Mouse (Mus musculus) embryo, embryonic 9.5 days (tissue): Measurements from ENCODE around the gene Krt26.

Source experiments
- DNase-seq: peaks from one replicate; pipeline ENCODE4 v3.0.0-alpha.2; 2017; ENCODE audit errors: extremely low spot score

Gene Krt26

GRCm38 (mm10) chr11:99337866-99338265, at the start of gene Krt26:
Gene Krt26 (minus strand): TSS chr11:99337966.
- no peak for DNase-seq

- peak; percentile 88 for DNase-seq
Observed at GRCm38 (mm10) chr11:99385813-99386721, 48.3 kb upstream of the Krt26 start.

GRCm38 (mm10) chr11:99379568-99379967, 41.8 kb upstream of the Krt26 start:
- DNase-seq: peak; percentile 66

GRCm38 (mm10) chr11:99374803-99375202, 37.0 kb upstream of the Krt26 start, which contains the start of gene Krt28:
Gene Krt28 (minus strand): TSS chr11:99374903.
- DNase-seq: no peak

GRCm38 (mm10) chr11:99369853-99370451, 32.2 kb upstream of the Krt26 start:
- DNase-seq: no peak

- peak; percentile 17 for DNase-seq
Observed at GRCm38 (mm10) chr11:99369229-99369628, 31.5 kb upstream of the Krt26 start.

GRCm38 (mm10) chr11:99366791-99367190, 29.0 kb upstream of the Krt26 start:
- no peak for DNase-seq

- peak; percentile 29 for DNase-seq
Observed at GRCm38 (mm10) chr11:99364412-99364811, 26.6 kb upstream of the Krt26 start.

GRCm38 (mm10) chr11:99361423-99361822, 23.7 kb upstream of the Krt26 start:
- no peak for DNase-seq

- DNase-seq: no peak
Observed at GRCm38 (mm10) chr11:99351004-99351403, 13.2 kb upstream of the Krt26 start, which contains the start of gene Krt27. Gene Krt27 (minus strand): TSS chr11:99351104.

GRCm38 (mm10) chr11:99339299-99339847, 1.6 kb upstream of the Krt26 start:
- no peak for DNase-seq

GRCm38 (mm10) chr11:99333426-99333825, 4.3 kb downstream of the Krt26 start:
- no peak for DNase-seq

- no peak for DNase-seq
Observed at GRCm38 (mm10) chr11:99329655-99330054, 8.1 kb downstream of the Krt26 start.

GRCm38 (mm10) chr11:99322851-99323250, 14.9 kb downstream of the Krt26 start, which contains the start of gene Krt25:
Gene Krt25 (minus strand): TSS chr11:99322951.
- no peak for DNase-seq

GRCm38 (mm10) chr11:99321094-99321493, 16.7 kb downstream of the Krt26 start:
- no peak for DNase-seq

GRCm38 (mm10) chr11:99319127-99319526, 18.6 kb downstream of the Krt26 start:
- DNase-seq: no peak

GRCm38 (mm10) chr11:99316543-99316942, 21.2 kb downstream of the Krt26 start:
- no peak for DNase-seq

GRCm38 (mm10) chr11:99314594-99314993, 23.2 kb downstream of the Krt26 start:
- DNase-seq: no peak

GRCm38 (mm10) chr11:99310882-99311281, 26.9 kb downstream of the Krt26 start:
- peak; percentile 15 for DNase-seq

- peak; percentile 47 for DNase-seq
Observed at GRCm38 (mm10) chr11:99307579-99307978, 30.2 kb downstream of the Krt26 start.

GRCm38 (mm10) chr11:99295039-99295438, 42.7 kb downstream of the Krt26 start:
- no peak for DNase-seq

GRCm38 (mm10) chr11:99292846-99293245, 44.9 kb downstream of the Krt26 start:
- DNase-seq: peak; percentile 36
